Mouse (Mus musculus): ENCODE data around the gene Ccdc77.

GRCm38 (mm10) chr6:120301137-120301536 lies 63.0 kb downstream of the Ccdc77 start:
- no peak for TF ChIP-seq EP300 (IDR thresholded peaks at IDR 0.05)
- peak; percentile 68 for TF ChIP-seq CTCF (IDR thresholded peaks at IDR 0.05)

All from lung, postnatal 0 days (tissue).